In the genomic region with DNA sequence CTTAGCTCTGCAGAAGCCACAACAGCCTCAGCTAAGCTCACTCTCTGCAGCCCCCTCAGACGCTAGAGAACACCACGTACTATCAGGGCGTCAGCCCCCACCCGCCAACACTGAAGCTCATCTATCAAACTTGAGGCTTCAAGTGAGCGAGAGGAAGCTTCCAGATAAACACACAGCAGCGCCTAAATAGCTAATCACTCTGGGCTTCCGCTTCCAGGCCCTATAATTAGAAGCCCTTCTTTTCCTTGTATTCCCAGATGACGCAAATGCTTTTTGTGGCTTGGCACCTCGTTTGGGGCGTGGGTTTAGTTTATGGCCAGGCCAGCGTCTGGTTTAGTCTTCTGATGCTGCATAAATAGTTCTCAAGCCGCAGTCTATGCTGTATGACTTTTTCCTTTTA, we compare ENCODE assay signal across 8 mouse cellular contexts.
A peak's percentile ranks its signal among the peaks of the same experiment; 100 is the strongest.
DNase-seq lines count a peak whose midpoint lies in the region; ATAC-seq lines count a peak whose summit lies in the region.

No protein-coding gene starts in this region.

- peaks cover 11% of the 10 kb centered on the region for H3K4me1 ChIP-seq in kidney, embryonic 14.5 days (ENCODE audit: control insufficient read depth, insufficient read depth, low read length)
- peaks cover 14% of the 10 kb centered on the region for H3K4me1 ChIP-seq in limb, embryonic 11.5 days (ENCODE audit: control insufficient read depth, insufficient read depth, low read length)
- H3K4me1 ChIP-seq in hindbrain, embryonic 14.5 days (replicated peaks; ENCODE audit: control insufficient read depth, insufficient read depth, low read length) = no peaks in the 10 kb centered on the region

- peak overlapping the region; percentile 19; the same call in 1 of the 2 replicates for H3K27ac ChIP-seq in kidney, embryonic 14.5 days (ENCODE audit: low read depth, low read length)
- no peak overlapping the region; the same call in 1 of the 2 replicates for H3K27ac ChIP-seq in limb, embryonic 11.5 days (replicated peaks; ENCODE audit: low read depth, low read length)
- no peak overlapping the region for H3K27ac ChIP-seq in hindbrain, embryonic 14.5 days

- H3K9me3 ChIP-seq in kidney, embryonic 14.5 days (ENCODE audit: control insufficient read depth, low read length) = no peaks in the 10 kb centered on the region
- no peaks in the 10 kb centered on the region for H3K9me3 ChIP-seq in limb, embryonic 11.5 days (ENCODE audit: control insufficient read depth, low read length)
- no peaks in the 10 kb centered on the region for H3K9me3 ChIP-seq in hindbrain, embryonic 14.5 days (ENCODE audit: control insufficient read depth, low read length)

- H3K27me3 ChIP-seq in kidney, embryonic 14.5 days (ENCODE audit: control insufficient read depth, insufficient read depth, low read length) = no peaks in the 10 kb centered on the region
- H3K27me3 ChIP-seq in limb, embryonic 11.5 days (ENCODE audit: control insufficient read depth, insufficient read depth, low read length) = no peaks in the 10 kb centered on the region
- H3K27me3 ChIP-seq in hindbrain, embryonic 14.5 days (ENCODE audit: control insufficient read depth, insufficient read depth, low read length) = no peaks in the 10 kb centered on the region

- 0 out of 2 replicates have a peak overlapping the region, but pooled peaks have one; percentile 2 for H3K4me2 ChIP-seq in kidney, embryonic 14.5 days (replicated peaks; ENCODE audit: low read depth, low read length)
- peak overlapping the region; percentile 24; the same call in 1 of the 2 replicates for H3K4me2 ChIP-seq in limb, embryonic 11.5 days (ENCODE audit: low read depth, severe bottlenecking)
- H3K4me2 ChIP-seq in hindbrain, embryonic 14.5 days (replicated peaks) = no peak overlapping the region

- H3K36me3 ChIP-seq in kidney, embryonic 14.5 days (ENCODE audit: control insufficient read depth, insufficient read depth, low read length) = no peaks in the 10 kb centered on the region
- no peaks in the 10 kb centered on the region for H3K36me3 ChIP-seq in limb, embryonic 11.5 days (ENCODE audit: control insufficient read depth, insufficient read depth, low read length)
- H3K36me3 ChIP-seq in hindbrain, embryonic 14.5 days (replicated peaks; ENCODE audit: control insufficient read depth, insufficient read depth) = no peaks in the 10 kb centered on the region

- peak; percentile 11 for DNase-seq in 3134 (ENCODE audit: extremely low read depth, insufficient read length, low spot score)
- peak; percentile 8 for DNase-seq in adrenal gland, postnatal 25 days
- DNase-seq in gastrocnemius, postnatal 25 days = peak; percentile 75
- DNase-seq in limb, embryonic 11.5 days (ENCODE audit: low spot score) = peak; percentile 62
- DNase-seq in right cerebral cortex, postnatal 14 days = peak; percentile 9
- no peak for DNase-seq in hindbrain, embryonic 14.5 days (ENCODE audit: low spot score)
- DNase-seq in thymus, postnatal 4 days = no peak

- ATAC-seq in kidney, embryonic 14.5 days (ENCODE audit: low FRiP score, low TSS enrichment) = no peak
- no peak for ATAC-seq in limb, embryonic 11.5 days (ENCODE audit: insufficient number of reproducible peaks, low FRiP score, low TSS enrichment, low read depth)
- no peak for ATAC-seq in hindbrain, embryonic 14.5 days (ENCODE audit: low FRiP score)

- 13% methylated on average over 12 of the region's 12 CpGs for WGBS in kidney, embryonic 14.5 days
- WGBS in limb, embryonic 11.5 days = 3% methylated on average over 12 of the region's 12 CpGs
- 50% methylated on average over 12 of the region's 12 CpGs for WGBS in hindbrain, embryonic 14.5 days

- no peak overlapping the region for H3K9ac ChIP-seq in kidney, embryonic 14.5 days (ENCODE audit: low read depth, low read length)
- H3K9ac ChIP-seq in limb, embryonic 11.5 days (ENCODE audit: low read length) = no peak overlapping the region
- H3K9ac ChIP-seq in hindbrain, embryonic 14.5 days = no peak overlapping the region

- no peak overlapping the region for H3K4me3 ChIP-seq in kidney, embryonic 14.5 days (ENCODE audit: low read length)
- H3K4me3 ChIP-seq in limb, embryonic 11.5 days (ENCODE audit: low read depth, low read length) = no peak overlapping the region
- H3K4me3 ChIP-seq in hindbrain, embryonic 14.5 days (replicated peaks; ENCODE audit: low read length) = no peak overlapping the region

Comparison
In these comparisons a context has a peak if more than half of its experiments do, and no peak if none do; other contexts are left out.
1. DNase-seq: peak in 3134 (single experiment), adrenal gland, postnatal 25 days (single experiment), gastrocnemius, postnatal 25 days (single experiment), limb, embryonic 11.5 days (single experiment) and right cerebral cortex, postnatal 14 days (single experiment); none in hindbrain, embryonic 14.5 days (single experiment) and thymus, postnatal 4 days (single experiment).